Mouse (Mus musculus): ENCODE measurements at regions not wholly inside any gene's neighbourhood (a gene's known extent, or its start where the extent isn't known, plus 50 kb on each side); places are given as distances from the start of the nearest gene placed in this dataset.

DNA sequence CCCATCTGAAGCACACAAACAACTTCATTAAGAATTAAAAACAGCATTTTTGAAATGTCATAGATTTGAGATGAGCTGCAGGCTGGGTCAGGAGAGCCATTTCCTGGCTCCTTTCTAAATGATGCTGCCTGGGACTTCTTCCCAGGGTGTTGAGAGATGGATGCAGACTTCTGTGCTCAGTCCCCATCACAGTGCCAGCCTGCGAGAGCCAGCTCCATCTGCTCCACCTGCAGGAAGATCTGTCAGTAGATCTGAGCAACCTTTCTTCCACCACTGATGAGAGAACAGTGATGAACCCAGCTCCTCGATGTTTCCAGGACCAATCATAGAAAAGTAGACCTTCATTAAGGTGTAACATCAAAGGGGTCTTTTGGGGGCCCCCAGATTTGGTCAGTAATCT is 273.8 kb upstream of the Trpc7 start:
- TF ChIP-seq CTCF (IDR thresholded peaks at IDR 0.05; ENCODE audit: control insufficient read depth, insufficient read depth, insufficient read length) (no peak), MAX (IDR thresholded peaks at IDR 0.05) (no peak), USF1 (IDR thresholded peaks at IDR 0.05; ENCODE audit: low read depth) (no peak), CEBPB (IDR thresholded peaks at IDR 0.05; ENCODE audit: low read depth) (no peak), FOSL1 (IDR thresholded peaks at IDR 0.05; ENCODE audit: insufficient read depth, low read length, poor library complexity, severe bottlenecking) (no peak), MYOG (IDR thresholded peaks at IDR 0.05; ENCODE audit: control insufficient read depth, extremely low read depth, insufficient read length) (no peak)
